Mouse (Mus musculus) hindbrain, embryonic 10.5 days (tissue): ENCODE results near the gene Fbxl20. TPM values are rescaled to one million over a fixed set of nuclear protein-coding genes. Genes with fewer than 3 reads are reported as not detected.

ENCODE experiments used
- DNase-seq: peaks from one replicate; pipeline ENCODE4 v3.0.0-alpha.2; 2017; ENCODE audit warnings: low spot score
- H3K27ac ChIP-seq: fragments of 300-500 bp; sonication (generic); 2 replicates; pipeline ENCODE4 v1.5.1; 2016; ENCODE audit warnings: mild to moderate bottlenecking, moderate library complexity
- H3K27me3 ChIP-seq: fragments of 300-500 bp; sonication (generic); 2 replicates; pipeline ENCODE4 v1.6.1; 2016; ENCODE audit warnings: mild to moderate bottlenecking; ENCODE audit not compliant: poor library complexity, insufficient read depth, severe bottlenecking
- H3K36me3 ChIP-seq: fragments of 300-500 bp; sonication (generic); 2 replicates; pipeline ENCODE4 v1.6.1; 2016; ENCODE audit warnings: mild to moderate bottlenecking, moderate library complexity
- H3K4me1 ChIP-seq: fragments of 300-500 bp; sonication (generic); replicated peaks from 2 replicates; pipeline ENCODE4 v1.6.1; 2016; ENCODE audit warnings: mild to moderate bottlenecking
- H3K4me3 ChIP-seq: fragments of 300-500 bp; sonication (generic); 2 replicates; pipeline ENCODE4 v1.5.1; 2016; ENCODE audit warnings: mild to moderate bottlenecking, moderate library complexity
- H3K9me3 ChIP-seq: fragments of 300-500 bp; sonication (generic); 2 replicates; pipeline ENCODE4 v1.6.1; 2016; ENCODE audit warnings: mild to moderate bottlenecking, moderate library complexity
- WGBS: fragments of 180-500 bp; shearing (Covaris S2); methylation state at CpG from one replicate; pipeline ENCODE4 v1.1.7; 2016; 5-methylcytosine and 5-hydroxymethylcytosine counted together
- polyA plus RNA-seq: library from polyadenylated mRNA; unstranded; fragments of >200 nt; fragmentation: Nextera tagmentation; extraction: Ambion mirVana; gene quantifications from 2 replicates; pipeline ENCODE4 v1.2.1, GENCODE M21; 2016

Fbxl20 gene
- polyA plus RNA-seq, 1 experiment from 2014 or later = 23.8 TPM

GRCm38 (mm10) chr11:98052989-98053834 lies 97.0 kb downstream of the Fbxl20 start, which contains the start of gene Stac2:
Gene Stac2, minus strand, starts transcription at chr11:98053462.
- Histone ChIP-seq H3K4me1 (peaks cover 48% of the 10 kb centered on the region), H3K4me3 (peak within 1 kb of the TSS; percentile 55), H3K27me3 (peaks cover 85% of the 10 kb centered on the region), H3K36me3 (no peaks in the 10 kb centered on the region), H3K27ac (peak within 1 kb of the TSS; percentile 75), H3K9me3 (no peaks in the 10 kb centered on the region)
- peak; percentile 90 for DNase-seq
- 2% methylated on average over 45 of the region's 48 CpGs for WGBS

GRCm38 (mm10) chr11:98052129-98052988 lies 97.8 kb downstream of the Fbxl20 start:
- under 1% methylated on average over 83 of the region's 83 CpGs for WGBS
- peak; percentile 44 for DNase-seq
- H3K4me3 ChIP-seq = peak overlapping the region; percentile 55
- no peaks in the 10 kb centered on the region for H3K36me3 ChIP-seq
- peaks cover 44% of the 10 kb centered on the region for H3K4me1 ChIP-seq
- H3K27ac ChIP-seq = peak overlapping the region; percentile 75
- H3K9me3 ChIP-seq = no peaks in the 10 kb centered on the region
- H3K27me3 ChIP-seq = peaks cover 91% of the 10 kb centered on the region

DNA sequence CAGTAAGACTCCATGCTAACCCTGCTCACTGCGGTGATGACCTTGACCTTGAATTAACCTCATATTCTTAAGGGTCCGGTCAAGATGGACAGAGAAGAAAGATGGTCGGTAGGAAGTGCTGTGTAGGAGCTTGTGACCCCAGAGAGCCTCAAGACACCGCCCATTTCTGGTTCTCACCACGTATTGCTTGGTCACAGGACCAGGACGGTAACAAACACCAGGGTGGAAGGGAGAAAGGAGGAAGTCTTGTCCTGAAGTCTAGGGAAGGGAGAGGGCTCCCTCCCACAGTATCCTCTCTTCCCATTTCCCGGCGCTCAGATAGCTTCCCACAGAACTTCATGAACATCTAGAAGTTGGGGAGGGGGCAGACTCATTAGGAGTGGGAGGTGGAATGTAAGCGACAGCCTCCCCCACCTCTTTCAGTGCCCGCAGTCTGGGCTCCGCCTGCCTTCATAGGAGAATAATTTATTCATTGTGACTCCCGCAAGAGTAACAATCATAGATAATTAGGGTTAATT lies 98.5 kb downstream of the Fbxl20 start:
- DNase-seq = no peak
- 8% methylated on average over 12 of the region's 12 CpGs for WGBS
- H3K27me3 ChIP-seq = peaks cover 85% of the 10 kb centered on the region

GRCm38 (mm10) chr11:98050940-98051339 lies 99.3 kb downstream of the Fbxl20 start:
- WGBS = 26% methylated on average over 2 of the region's 2 CpGs
- H3K27me3 ChIP-seq = peaks cover 85% of the 10 kb centered on the region

More for the DNA sequence above, 98.5 kb downstream of the Fbxl20 start:
- H3K27ac ChIP-seq = no peak overlapping the region
- peak overlapping the region; percentile 55 for H3K4me3 ChIP-seq
- no peaks in the 10 kb centered on the region for H3K9me3 ChIP-seq
- peaks cover 43% of the 10 kb centered on the region for H3K4me1 ChIP-seq
- H3K36me3 ChIP-seq = no peaks in the 10 kb centered on the region

DNA sequence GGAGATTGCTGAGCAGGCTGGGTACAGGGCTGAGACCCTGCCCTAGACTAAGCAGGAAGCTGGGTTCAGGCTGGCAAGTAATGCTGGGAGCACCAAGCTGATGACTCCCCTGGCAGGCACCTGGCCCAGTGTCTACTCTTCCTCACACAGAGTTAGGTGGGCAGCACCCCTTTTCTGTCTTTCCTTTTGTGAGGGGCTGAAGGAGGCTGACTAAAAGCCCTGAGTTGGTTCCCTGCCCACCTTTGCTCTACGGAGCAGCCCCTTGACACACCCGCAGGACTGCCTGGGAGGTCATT lies 99.7 kb downstream of the Fbxl20 start:
- DNase-seq = no peak
- H3K4me3 ChIP-seq = no peak overlapping the region; the same call in 1 of the 2 replicates
- 0 out of 2 replicates have a peak overlapping the region, but pooled peaks have one; percentile 18 for H3K27ac ChIP-seq
- H3K27me3 ChIP-seq = peaks cover 80% of the 10 kb centered on the region
- WGBS = 25% methylated on average over 2 of the region's 2 CpGs
- no peaks in the 10 kb centered on the region for H3K9me3 ChIP-seq
- H3K4me1 ChIP-seq = peaks cover 44% of the 10 kb centered on the region
- H3K36me3 ChIP-seq = no peaks in the 10 kb centered on the region

More at GRCm38 (mm10) chr11:98050940-98051339, 99.3 kb downstream of the Fbxl20 start:
- DNase-seq = no peak
- Histone ChIP-seq H3K27ac (0 out of 2 replicates have a peak overlapping the region, but pooled peaks have one; percentile 18), H3K4me1 (peaks cover 44% of the 10 kb centered on the region), H3K36me3 (no peaks in the 10 kb centered on the region), H3K9me3 (no peaks in the 10 kb centered on the region), H3K4me3 (no peak overlapping the region; the same call in 1 of the 2 replicates)

GRCm38 (mm10) chr11:98049672-98050519 lies 100.3 kb downstream of the Fbxl20 start:
- DNase-seq = no peak

DNA sequence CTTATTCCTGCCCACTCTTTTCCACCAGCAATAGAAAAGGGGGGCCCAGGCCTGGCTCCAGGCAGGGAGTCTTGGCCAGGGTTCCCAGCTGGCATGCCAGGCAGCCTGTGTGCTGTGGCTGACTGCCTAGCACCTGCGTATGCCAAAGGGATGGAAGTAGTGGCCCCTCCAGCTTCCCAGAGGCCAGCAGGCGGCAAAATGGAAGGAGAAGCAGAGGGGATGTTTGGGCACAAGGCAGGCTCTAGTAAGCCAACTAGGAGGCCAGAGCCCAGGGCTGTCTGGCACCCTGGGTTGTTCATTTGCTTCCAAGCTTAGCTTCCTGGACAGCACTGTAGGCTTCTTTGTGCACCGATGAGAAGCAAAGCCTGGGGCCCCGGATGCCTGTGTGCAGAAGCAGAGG lies 102.5 kb downstream of the Fbxl20 start:
- Histone ChIP-seq H3K27me3 (peaks cover 66% of the 10 kb centered on the region), H3K9me3 (no peaks in the 10 kb centered on the region), H3K4me3 (no peak overlapping the region), H3K27ac (no peak overlapping the region), H3K4me1 (peaks cover 37% of the 10 kb centered on the region), H3K36me3 (no peaks in the 10 kb centered on the region)
- no peak for DNase-seq
- WGBS = 79% methylated on average over 4 of the region's 4 CpGs

More at GRCm38 (mm10) chr11:98049672-98050519, 100.3 kb downstream of the Fbxl20 start:
- peaks cover 74% of the 10 kb centered on the region for H3K27me3 ChIP-seq
- H3K4me3 ChIP-seq = no peak overlapping the region
- no peaks in the 10 kb centered on the region for H3K36me3 ChIP-seq
- no peaks in the 10 kb centered on the region for H3K9me3 ChIP-seq
- H3K4me1 ChIP-seq = peaks cover 44% of the 10 kb centered on the region
- WGBS = 75% methylated on average over 14 of the region's 14 CpGs
- H3K27ac ChIP-seq = no peak overlapping the region

DNA sequence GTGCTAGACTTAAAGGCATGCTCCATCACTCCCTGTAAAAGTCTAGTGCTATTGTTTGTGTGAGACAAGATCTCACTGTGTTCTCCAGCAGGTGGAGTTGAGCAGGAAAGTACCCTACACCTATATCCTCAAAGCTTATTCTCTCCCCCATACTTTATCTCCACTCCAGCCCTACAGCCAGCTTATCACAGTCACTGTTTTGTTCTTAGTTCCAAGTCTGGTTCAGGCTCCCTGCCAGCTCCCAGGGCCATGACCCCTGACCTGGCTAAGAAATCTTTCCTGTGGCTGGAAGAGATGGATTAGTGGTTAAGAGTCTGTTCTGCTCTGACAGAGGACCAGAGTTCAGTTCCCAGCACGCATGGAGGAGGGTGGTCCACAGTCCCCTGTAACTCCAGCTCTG lies 103.7 kb downstream of the Fbxl20 start:
- WGBS = 72% methylated on average over 1 of the region's 1 CpGs
- Histone ChIP-seq H3K4me1 (peaks cover 25% of the 10 kb centered on the region), H3K27me3 (peaks cover 53% of the 10 kb centered on the region), H3K4me3 (no peak overlapping the region), H3K27ac (no peak overlapping the region), H3K36me3 (no peaks in the 10 kb centered on the region), H3K9me3 (no peaks in the 10 kb centered on the region)
- DNase-seq = no peak

GRCm38 (mm10) chr11:98045596-98045995 lies 104.6 kb downstream of the Fbxl20 start:
- no peak overlapping the region for H3K27ac ChIP-seq
- WGBS = 69% methylated on average over 4 of the region's 4 CpGs
- H3K4me1 ChIP-seq = peaks cover 22% of the 10 kb centered on the region
- no peaks in the 10 kb centered on the region for H3K9me3 ChIP-seq
- DNase-seq = no peak
- no peak overlapping the region for H3K4me3 ChIP-seq
- H3K36me3 ChIP-seq = no peaks in the 10 kb centered on the region
- H3K27me3 ChIP-seq = peaks cover 45% of the 10 kb centered on the region

- H3K27ac ChIP-seq = no peak overlapping the region
- WGBS = 85% methylated on average over 5 of the region's 5 CpGs
- H3K27me3 ChIP-seq = peaks cover 38% of the 10 kb centered on the region
- no peak for DNase-seq
- no peaks in the 10 kb centered on the region for H3K9me3 ChIP-seq
- peaks cover 13% of the 10 kb centered on the region; the same call in 1 of the 2 replicates for H3K4me1 ChIP-seq
- no peak overlapping the region for H3K4me3 ChIP-seq
- H3K36me3 ChIP-seq = no peaks in the 10 kb centered on the region
Measured at GRCm38 (mm10) chr11:98044074-98044473, 106.1 kb downstream of the Fbxl20 start.

DNA sequence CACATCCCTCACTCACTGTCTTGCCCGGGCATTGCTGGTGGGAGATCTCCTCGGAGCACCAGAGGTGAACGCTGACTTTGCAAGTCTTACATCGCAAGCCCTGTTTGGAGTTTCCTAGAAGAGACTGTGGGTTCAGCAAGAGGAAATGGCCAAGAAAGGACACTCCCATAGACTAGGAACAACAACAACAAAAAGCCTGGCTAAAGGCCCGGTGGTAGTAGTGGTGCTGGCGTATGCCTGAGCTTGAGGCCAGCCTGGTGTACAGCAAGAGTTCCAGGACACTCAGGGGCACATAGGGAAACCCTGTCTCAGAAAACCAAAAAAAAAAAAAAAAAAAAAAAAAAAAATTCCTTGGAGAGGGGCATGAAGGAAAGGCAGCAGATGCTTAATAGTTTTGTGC lies 107.5 kb downstream of the Fbxl20 start:
- Histone ChIP-seq H3K27me3 (peaks cover 33% of the 10 kb centered on the region), H3K4me1 (peaks cover 18% of the 10 kb centered on the region; the same call in 1 of the 2 replicates), H3K9me3 (no peaks in the 10 kb centered on the region), H3K4me3 (no peak overlapping the region), H3K27ac (no peak overlapping the region), H3K36me3 (no peaks in the 10 kb centered on the region)
- DNase-seq = no peak
- 93% methylated on average over 6 of the region's 6 CpGs for WGBS

GRCm38 (mm10) chr11:98040975-98041374 lies 109.2 kb downstream of the Fbxl20 start:
- no peaks in the 10 kb centered on the region for H3K9me3 ChIP-seq
- no peak overlapping the region for H3K27ac ChIP-seq
- 68% methylated on average over 8 of the region's 8 CpGs for WGBS
- H3K4me3 ChIP-seq = no peak overlapping the region
- peaks cover 46% of the 10 kb centered on the region for H3K27me3 ChIP-seq
- no peak for DNase-seq
- H3K36me3 ChIP-seq = no peaks in the 10 kb centered on the region
- H3K4me1 ChIP-seq = peaks cover 29% of the 10 kb centered on the region
